Comparison of ENCODE assay signal across 20 mouse cellular contexts in genomic region chr14:30855316-30855715, GRCm38 (mm10). TPM values are rescaled to one million over a fixed set of nuclear protein-coding genes. Genes with fewer than 3 reads are reported as not detected.
DNase-seq lines count a peak whose midpoint lies in the region; TF ChIP-seq lines count a peak whose summit lies in the region.
"Had no signal": no experiment of that assay in that cellular context is flagged by ENCODE, and none has a peak within 500 bp of the region (broad histone marks: within the 10 kb centered on the region; RNA-seq: fewer than 3 reads in every experiment).

No protein-coding gene starts in this region.

- H3K4me3 ChIP-seq in heart, adult 2 months: no peak overlapping the region
- H3K4me3 ChIP-seq in cerebellum, adult 2 months (replicated peaks; ENCODE audit: insufficient read depth, low read depth, low read length): no peak overlapping the region
- H3K4me3 ChIP-seq in hindbrain, embryonic 10.5 days: no peak overlapping the region
- H3K4me3 ChIP-seq: embryonic facial prominence, embryonic 10.5 days; forebrain, embryonic 13.5 days; hindbrain, embryonic 13.5 days; layer of hippocampus, adult 2 months; liver, embryonic 13.5 days had no signal

- peaks cover 5% of the 10 kb centered on the region for H3K4me1 ChIP-seq in heart, adult 2 months (ENCODE audit: control insufficient read depth, insufficient read depth, low read length)
- peaks cover 17% of the 10 kb centered on the region for H3K4me1 ChIP-seq in cerebellum, adult 2 months (ENCODE audit: control insufficient read depth, insufficient read depth, low read length)
- no peaks in the 10 kb centered on the region for H3K4me1 ChIP-seq in hindbrain, embryonic 10.5 days (replicated peaks)
- H3K4me1 ChIP-seq: embryonic facial prominence, embryonic 10.5 days; forebrain, embryonic 13.5 days; hindbrain, embryonic 13.5 days had no signal

- TF ChIP-seq EP300 in heart, adult 2 months (IDR thresholded peaks at IDR 0.05; ENCODE audit: insufficient read depth, low read depth, low read length): 0 out of 2 replicates have a peak, but pooled peaks have one; percentile 29

- H3K79me2 ChIP-seq in heart, adult 2 months (replicated peaks; ENCODE audit: control insufficient read depth, insufficient read depth, low read length): no peaks in the 10 kb centered on the region

- H3K9me3 ChIP-seq in hindbrain, embryonic 10.5 days: no peaks in the 10 kb centered on the region
- H3K9me3 ChIP-seq: embryonic facial prominence, embryonic 10.5 days; forebrain, embryonic 13.5 days; liver, embryonic 13.5 days had no signal

- H3K9ac ChIP-seq in heart, adult 2 months (ENCODE audit: low read depth, low read length): no peak overlapping the region
- H3K9ac ChIP-seq: forebrain, embryonic 13.5 days; hindbrain, embryonic 13.5 days; liver, embryonic 13.5 days had no signal

- no peak for TF ChIP-seq CTCF in heart, adult 2 months (IDR thresholded peaks at IDR 0.05)
- TF ChIP-seq CTCF in cerebellum, adult 2 months (IDR thresholded peaks at IDR 0.05; ENCODE audit: borderline replicate concordance, insufficient read depth, low read depth, low read length): no peak

- peak in 1 of 2 experiments; percentile 45 for DNase-seq in heart, adult 2 months
- no peak for DNase-seq in heart, postnatal 25 days (ENCODE audit: low spot score)
- DNase-seq in brain, adult 2 months (ENCODE audit: low read depth, low spot score): peak; percentile 77
- peak; percentile 53 to 73 for DNase-seq in cerebellum, adult 2 months
- peak; percentile 53 to 61 for DNase-seq in gastrocnemius, adult 8-10 months (ENCODE audit: low spot score in 2 of 2)
- DNase-seq in thymus, postnatal 25 days: no peak
- no peak for DNase-seq in hindbrain, embryonic 10.5 days (ENCODE audit: low spot score)
- DNase-seq: left cerebral cortex, postnatal 4 days; liver, embryonic 13.5 days; lung, postnatal 14 days; thymus, postnatal 4 days had no signal

- intact Hi-C loops in heart, adult 2 months (cut with DNase I): no loop called here
- intact Hi-C loops in heart, postnatal 25 days (cut with DNase I): no loop called here

- H3K36me3 ChIP-seq in heart, adult 2 months (ENCODE audit: control insufficient read depth, insufficient read depth, low read length): no peaks in the 10 kb centered on the region
- no peaks in the 10 kb centered on the region for H3K36me3 ChIP-seq in hindbrain, embryonic 10.5 days
- H3K36me3 ChIP-seq: embryonic facial prominence, embryonic 10.5 days; liver, embryonic 13.5 days had no signal

- TF ChIP-seq POLR2A in heart, adult 2 months (IDR thresholded peaks at IDR 0.05; ENCODE audit: insufficient read depth, low read depth, low read length): no peak
- no peak for TF ChIP-seq POLR2A in cerebellum, adult 2 months (IDR thresholded peaks at IDR 0.05; ENCODE audit: borderline replicate concordance, insufficient read depth, low read length)

- 64% methylated on average over 3 of the region's 3 CpGs for WGBS in heart, adult 2 months
- WGBS in cerebellum, adult 2 months: 21% methylated on average over 3 of the region's 3 CpGs
- WGBS in hindbrain, embryonic 10.5 days: 90% methylated on average over 3 of the region's 3 CpGs

- no peak overlapping the region for H3K27ac ChIP-seq in heart, adult 2 months
- H3K27ac ChIP-seq in cerebellum, adult 2 months (ENCODE audit: insufficient read depth, low read length): peak overlapping the region; percentile 71
- H3K27ac ChIP-seq in hindbrain, embryonic 10.5 days: no peak overlapping the region
- H3K27ac ChIP-seq: embryonic facial prominence, embryonic 10.5 days; forebrain, embryonic 13.5 days; hindbrain, embryonic 13.5 days; layer of hippocampus, adult 2 months; liver, embryonic 13.5 days; stomach, postnatal 0 days had no signal

- H3K27me3 ChIP-seq in heart, adult 2 months (ENCODE audit: control insufficient read depth, insufficient read depth, low read length): no peaks in the 10 kb centered on the region
- no peaks in the 10 kb centered on the region for H3K27me3 ChIP-seq in cerebellum, adult 2 months (ENCODE audit: control insufficient read depth, insufficient read depth, low read length)
- no peaks in the 10 kb centered on the region for H3K27me3 ChIP-seq in hindbrain, embryonic 10.5 days (ENCODE audit: insufficient read depth, poor library complexity, severe bottlenecking)
- H3K27me3 ChIP-seq: forebrain, embryonic 13.5 days; hindbrain, embryonic 13.5 days; liver, embryonic 13.5 days; Patski had no signal

RNA-seq across cellular contexts. Expression of gene Mustn1, which starts 23.7 kb away (rescaled TPM):
- total RNA-seq in heart, adult 2 months (2021): 10 to 100 TPM; 14.4 to 15.9 TPM
- 13.6 and 17.7 TPM in 2 replicates for polyA plus RNA-seq in heart, adult 2 months (2012; rRNA removed)
- total RNA-seq in heart, postnatal 25 days (2021): 10 to 100 TPM; 11.1 to 16.9 TPM
- polyA plus RNA-seq in cerebellum, adult 2 months (2012; rRNA removed): 1.9 and 2.4 TPM in 2 replicates
- total RNA-seq in gastrocnemius, adult 8-10 months (2022): 100 to 1,000 TPM in 1 of 4 experiments, 10 to 100 TPM in 3; 54.5 to 111 (median 61.6) TPM
- 0.29 and 0.39 TPM in 2 replicates for polyA plus RNA-seq in hindbrain, embryonic 10.5 days (2016; fragmentation: Nextera tagmentation; extraction: Ambion mirVana)

RNA-seq across cellular contexts. Expression of gene Tmem110, which starts 29.9 kb away (rescaled TPM):
- 1 to 10 TPM; 7.3 to 9.4 TPM for total RNA-seq in heart, adult 2 months (2021)
- 13.1 and 14.3 TPM in 2 replicates for polyA plus RNA-seq in heart, adult 2 months (2012; rRNA removed)
- total RNA-seq in heart, postnatal 25 days (2021): 1 to 10 TPM; 8.1 to 8.7 TPM
- polyA plus RNA-seq in cerebellum, adult 2 months (2012; rRNA removed): 34.3 and 36.5 TPM in 2 replicates
- total RNA-seq in gastrocnemius, adult 8-10 months (2022): 10 to 100 TPM in 1 of 4 experiments, 1 to 10 TPM in 3; 6.3 to 10.6 (median 7.2) TPM
- 22.4 and 26.3 TPM in 2 replicates for polyA plus RNA-seq in hindbrain, embryonic 10.5 days (2016; fragmentation: Nextera tagmentation; extraction: Ambion mirVana)

RNA-seq across cellular contexts. Expression of gene Itih4, which starts 31.0 kb away (rescaled TPM):
- total RNA-seq in heart, adult 2 months (2021): 1 to 10 TPM; 7.1 to 7.3 TPM
- 4.7 and 7.0 TPM in 2 replicates for polyA plus RNA-seq in heart, adult 2 months (2012; rRNA removed)
- total RNA-seq in heart, postnatal 25 days (2021): 1 to 10 TPM; 4.8 to 6.9 TPM
- polyA plus RNA-seq in cerebellum, adult 2 months (2012; rRNA removed): 0.14 and 0.47 TPM in 2 replicates
- total RNA-seq in gastrocnemius, adult 8-10 months (2022): under 1 TPM in 1 of 4 experiments, not detected in 3; 0.48 TPM
- polyA plus RNA-seq in hindbrain, embryonic 10.5 days (2016; fragmentation: Nextera tagmentation; extraction: Ambion mirVana): not detected in 2 replicates
- total RNA-seq: left cerebral cortex, postnatal 4 days; megakaryocyte-erythroid progenitor cell, adult 5-6 weeks had no signal
- polyA plus RNA-seq: activated CD4-positive, CD25-positive, alpha-beta regulatory T cell, adult 4 months; embryonic facial prominence, embryonic 10.5 days; forebrain, embryonic 13.5 days; hindbrain, embryonic 13.5 days; midbrain, embryonic 16.5 days had no signal

Comparison
In these comparisons a context has a peak if more than half of its experiments do, and no peak if none do; other contexts are left out.
1. DNase-seq: peak in brain, adult 2 months (single experiment), cerebellum, adult 2 months (2 of 2) and gastrocnemius, adult 8-10 months (2 of 2); none in heart, postnatal 25 days (single experiment), thymus, postnatal 25 days (single experiment) and hindbrain, embryonic 10.5 days (single experiment).